Mouse (Mus musculus): ENCODE measurements around the gene Gm21958. TPM values are rescaled to one million over a fixed set of nuclear protein-coding genes. Genes with fewer than 3 reads are reported as not detected.

The Gm21958 gene
- polyA plus RNA-seq, 1 experiment from 2014 or later: not detected

GRCm38 (mm10) chr3:54693056-54693415 is 21.1 kb downstream of the Gm21958 start:
- no peaks in the 10 kb centered on the region for H3K27me3 ChIP-seq (ENCODE audit: control insufficient read depth, insufficient read depth, low read length)
- H3K36me3 ChIP-seq (replicated peaks; ENCODE audit: control insufficient read depth, insufficient read depth): peaks cover 27% of the 10 kb centered on the region
- H3K4me2 ChIP-seq (replicated peaks): peak overlapping the region; percentile 63
- peak overlapping the region; percentile 78 for H3K27ac ChIP-seq
- under 1% methylated on average over 8 of the region's 8 CpGs for WGBS
- H3K9me3 ChIP-seq (ENCODE audit: control insufficient read depth, low read length): no peaks in the 10 kb centered on the region
- no peak for DNase-seq (ENCODE audit: low spot score)
- peak overlapping the region; percentile 65 for H3K9ac ChIP-seq
- no peaks in the 10 kb centered on the region for H3K4me1 ChIP-seq (replicated peaks; ENCODE audit: control insufficient read depth, insufficient read depth, low read length)
- no peak for ATAC-seq (ENCODE audit: low FRiP score)
- peak overlapping the region; percentile 71 for H3K4me3 ChIP-seq (replicated peaks; ENCODE audit: low read length)

DNA sequence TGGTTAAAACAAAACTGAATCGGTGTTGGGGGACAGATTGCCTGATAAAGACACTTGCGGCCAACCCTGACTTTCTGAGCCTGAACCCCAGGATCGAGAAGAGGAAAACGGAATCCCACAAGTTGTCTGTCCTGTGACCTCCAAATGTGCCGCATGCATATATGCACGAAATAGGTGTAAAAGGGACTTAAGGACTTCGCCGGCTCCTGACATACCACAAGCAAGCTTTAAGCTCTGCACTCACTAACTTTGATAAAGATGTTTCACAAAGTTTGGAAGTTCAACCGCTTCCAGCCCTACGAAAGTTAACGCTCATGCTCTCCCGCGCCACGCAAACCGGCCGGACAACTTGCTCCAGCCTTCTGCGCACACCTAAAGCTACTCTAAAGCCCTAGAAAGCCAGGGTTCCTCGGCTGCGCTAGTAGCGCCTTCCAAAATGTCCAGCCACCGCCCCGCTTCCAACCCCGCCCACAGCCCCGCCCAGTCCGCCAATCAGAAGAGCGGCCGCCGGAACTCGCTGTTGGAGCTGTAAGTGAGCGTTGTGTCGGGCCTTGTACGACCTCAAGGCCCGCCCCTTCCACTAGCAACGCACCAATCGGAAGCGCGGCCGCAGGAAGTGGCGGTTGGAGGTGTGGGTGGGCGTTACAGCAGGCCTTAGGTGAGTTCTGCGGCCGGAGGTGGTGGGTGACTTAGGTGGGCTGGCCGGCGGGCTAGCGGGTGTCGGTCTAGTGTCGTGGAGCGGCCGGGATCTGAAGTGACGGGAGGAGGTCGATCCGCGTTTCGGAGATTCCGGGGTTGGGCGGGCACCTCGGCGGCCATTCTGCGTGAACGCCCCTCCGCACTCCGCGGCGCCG is 21.7 kb downstream of the Gm21958 start, which contains the start of gene Supt20:
Gene Supt20, plus strand, starts transcription at position 606 of the 854 bp plus-strand sequence.
- ATAC-seq (ENCODE audit: low FRiP score): peak; percentile 99

GRCm38 (mm10) chr3:54689091-54689490 is 25.1 kb downstream of the Gm21958 start:
- no peak overlapping the region for H3K4me2 ChIP-seq (replicated peaks)
- DNase-seq (ENCODE audit: low spot score): peak; percentile 52

More for the DNA sequence above, 21.7 kb downstream of the Gm21958 start, which contains the start of gene Supt20:
- DNase-seq (ENCODE audit: low spot score): peak; percentile 91
- Histone ChIP-seq H3K4me1 (replicated peaks; ENCODE audit: control insufficient read depth, insufficient read depth, low read length) (no peaks in the 10 kb centered on the region), H3K4me3 (replicated peaks; ENCODE audit: low read length) (peak within 1 kb of the TSS; percentile 71), H3K27ac (peak within 1 kb of the TSS; percentile 78), H3K36me3 (replicated peaks; ENCODE audit: control insufficient read depth, insufficient read depth) (peaks cover 22% of the 10 kb centered on the region), H3K4me2 (replicated peaks) (peak within 1 kb of the TSS; percentile 68), H3K9me3 (ENCODE audit: control insufficient read depth, low read length) (no peaks in the 10 kb centered on the region), H3K27me3 (ENCODE audit: control insufficient read depth, insufficient read depth, low read length) (no peaks in the 10 kb centered on the region), H3K9ac (peak within 1 kb of the TSS; percentile 65)
- 1% methylated on average over 65 of the region's 65 CpGs for WGBS

DNA sequence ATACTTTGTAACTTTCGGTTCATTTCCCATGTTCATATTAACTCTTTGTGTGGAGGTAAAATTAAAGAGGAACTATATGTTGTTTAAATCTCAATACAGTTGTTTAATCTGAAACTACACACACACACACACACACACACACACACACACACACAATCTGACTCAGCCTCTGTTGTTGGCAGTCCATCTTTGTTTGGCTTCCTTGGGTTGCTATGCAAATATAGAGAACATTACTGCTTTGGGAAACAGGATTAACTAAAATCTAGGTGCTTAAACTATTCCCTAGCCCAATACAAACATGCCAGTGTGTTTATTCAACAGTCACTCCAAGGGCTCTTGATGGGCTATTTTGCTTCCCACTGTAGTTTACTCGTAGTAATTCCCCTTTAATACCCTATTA is 26.9 kb downstream of the Gm21958 start:
- Histone ChIP-seq H3K4me1 (replicated peaks; ENCODE audit: control insufficient read depth, insufficient read depth, low read length) (no peaks in the 10 kb centered on the region), H3K36me3 (replicated peaks; ENCODE audit: control insufficient read depth, insufficient read depth) (no peaks in the 10 kb centered on the region), H3K4me3 (replicated peaks; ENCODE audit: low read length) (no peak overlapping the region), H3K27me3 (ENCODE audit: control insufficient read depth, insufficient read depth, low read length) (no peaks in the 10 kb centered on the region), H3K27ac (no peak overlapping the region), H3K9ac (no peak overlapping the region), H3K9me3 (ENCODE audit: control insufficient read depth, low read length) (no peaks in the 10 kb centered on the region), H3K4me2 (replicated peaks) (no peak overlapping the region)
- no peak for ATAC-seq (ENCODE audit: low FRiP score)
- DNase-seq (ENCODE audit: low spot score): no peak
- WGBS: 81% methylated on average over 2 of the region's 2 CpGs

More at GRCm38 (mm10) chr3:54689091-54689490, 25.1 kb downstream of the Gm21958 start:
- Histone ChIP-seq H3K4me3 (replicated peaks; ENCODE audit: low read length) (no peak overlapping the region), H3K9ac (no peak overlapping the region), H3K27ac (no peak overlapping the region), H3K36me3 (replicated peaks; ENCODE audit: control insufficient read depth, insufficient read depth) (no peaks in the 10 kb centered on the region), H3K4me1 (replicated peaks; ENCODE audit: control insufficient read depth, insufficient read depth, low read length) (no peaks in the 10 kb centered on the region), H3K9me3 (ENCODE audit: control insufficient read depth, low read length) (no peaks in the 10 kb centered on the region), H3K27me3 (ENCODE audit: control insufficient read depth, insufficient read depth, low read length) (no peaks in the 10 kb centered on the region)
- no peak for ATAC-seq (ENCODE audit: low FRiP score)
- WGBS: 55% methylated on average over 2 of the region's 2 CpGs

DNA sequence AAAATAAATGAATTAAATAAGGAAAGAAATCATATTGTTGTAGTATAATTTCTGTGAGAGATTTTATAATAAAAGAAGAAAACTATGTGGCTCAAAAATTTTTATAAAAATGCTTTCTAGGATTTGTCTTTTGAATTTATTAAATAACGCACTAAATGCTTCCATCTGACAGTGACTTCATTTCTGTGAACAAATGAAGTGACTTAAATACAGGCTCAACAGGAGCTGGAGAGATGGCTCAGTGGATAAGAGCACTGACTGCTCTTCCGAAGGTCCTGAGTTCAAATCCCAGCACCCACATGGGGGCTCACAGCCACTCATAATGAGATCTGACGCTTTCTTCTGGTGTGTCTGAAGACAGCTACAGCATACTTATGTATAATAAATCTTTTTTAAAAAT is 29.0 kb downstream of the Gm21958 start:
- H3K4me3 ChIP-seq (replicated peaks; ENCODE audit: low read length): no peak overlapping the region
- H3K9me3 ChIP-seq (ENCODE audit: control insufficient read depth, low read length): no peaks in the 10 kb centered on the region
- DNase-seq (ENCODE audit: low spot score) (no peak), ATAC-seq (ENCODE audit: low FRiP score) (no peak)
- H3K27ac ChIP-seq: no peak overlapping the region
- WGBS: 96% methylated on average over 3 of the region's 3 CpGs
- H3K27me3 ChIP-seq (ENCODE audit: control insufficient read depth, insufficient read depth, low read length): no peaks in the 10 kb centered on the region
- no peak overlapping the region for H3K4me2 ChIP-seq (replicated peaks)
- no peak overlapping the region for H3K9ac ChIP-seq
- H3K4me1 ChIP-seq (replicated peaks; ENCODE audit: control insufficient read depth, insufficient read depth, low read length): no peaks in the 10 kb centered on the region
- no peaks in the 10 kb centered on the region for H3K36me3 ChIP-seq (replicated peaks; ENCODE audit: control insufficient read depth, insufficient read depth)

GRCm38 (mm10) chr3:54681310-54682204 is 32.6 kb downstream of the Gm21958 start:
- Histone ChIP-seq H3K9ac (no peak overlapping the region), H3K4me3 (replicated peaks; ENCODE audit: low read length) (no peak overlapping the region), H3K9me3 (ENCODE audit: control insufficient read depth, low read length) (no peaks in the 10 kb centered on the region), H3K36me3 (replicated peaks; ENCODE audit: control insufficient read depth, insufficient read depth) (no peaks in the 10 kb centered on the region), H3K4me1 (replicated peaks; ENCODE audit: control insufficient read depth, insufficient read depth, low read length) (no peaks in the 10 kb centered on the region), H3K4me2 (replicated peaks) (no peak overlapping the region), H3K27ac (no peak overlapping the region), H3K27me3 (ENCODE audit: control insufficient read depth, insufficient read depth, low read length) (no peaks in the 10 kb centered on the region)
- 78% methylated on average over 6 of the region's 6 CpGs for WGBS
- DNase-seq (ENCODE audit: low spot score) (no peak), ATAC-seq (ENCODE audit: low FRiP score) (no peak)

- Histone ChIP-seq H3K27me3 (ENCODE audit: control insufficient read depth, insufficient read depth, low read length) (no peaks in the 10 kb centered on the region), H3K4me1 (replicated peaks; ENCODE audit: control insufficient read depth, insufficient read depth, low read length) (no peaks in the 10 kb centered on the region), H3K9me3 (ENCODE audit: control insufficient read depth, low read length) (no peaks in the 10 kb centered on the region), H3K4me2 (replicated peaks) (no peak overlapping the region), H3K36me3 (replicated peaks; ENCODE audit: control insufficient read depth, insufficient read depth) (no peaks in the 10 kb centered on the region), H3K27ac (no peak overlapping the region), H3K4me3 (replicated peaks; ENCODE audit: low read length) (no peak overlapping the region), H3K9ac (no peak overlapping the region)
- ATAC-seq (ENCODE audit: low FRiP score) (no peak), DNase-seq (ENCODE audit: low spot score) (no peak)
- WGBS: 78% methylated on average over 2 of the region's 2 CpGs
These were observed 37.3 kb downstream of the Gm21958 start for GRCm38 (mm10) chr3:54676818-54677217.

DNA sequence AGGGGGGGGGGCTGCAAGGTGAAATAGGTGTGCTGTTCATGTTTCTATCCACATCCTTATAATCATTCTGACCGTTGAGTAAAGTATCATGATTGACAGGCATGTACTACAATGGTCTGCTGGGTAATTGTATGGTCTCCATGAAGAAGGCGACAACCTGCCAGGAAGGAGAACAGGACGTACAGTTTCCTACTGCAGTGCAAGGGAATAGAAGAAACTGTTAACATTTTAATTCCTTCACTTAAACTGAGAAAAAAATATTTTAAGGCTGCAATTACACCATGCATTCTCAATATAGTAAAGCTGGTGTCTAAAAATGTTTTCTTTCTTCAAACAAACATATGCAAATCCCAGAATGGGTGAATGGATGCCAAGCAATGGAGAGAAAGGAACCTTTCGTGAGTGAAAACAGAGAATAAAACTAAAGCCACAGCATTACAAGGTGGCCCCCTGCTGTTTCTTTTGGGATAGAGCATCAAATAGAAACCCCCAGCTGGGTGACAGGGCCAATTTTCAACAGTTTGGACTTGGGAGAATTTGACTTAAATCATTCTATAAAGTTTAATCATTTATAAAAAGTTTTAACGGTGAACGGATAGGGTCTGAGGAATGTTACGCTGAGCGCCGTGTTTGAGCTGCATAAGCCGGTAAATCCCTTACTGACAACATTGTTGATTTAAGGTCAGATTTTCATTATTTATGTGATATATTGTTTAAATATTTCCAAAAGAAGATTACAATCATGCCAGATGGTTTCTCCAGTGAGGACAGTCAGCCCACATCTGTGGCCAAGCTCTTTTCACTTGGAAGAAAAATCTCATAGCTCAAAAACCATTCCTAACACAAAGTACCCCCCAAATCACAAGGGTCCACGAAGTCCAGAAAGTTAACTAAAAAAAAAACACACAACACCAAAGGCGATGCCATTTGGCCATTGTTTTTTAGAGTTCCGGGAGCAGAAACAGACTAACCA is 41.3 kb downstream of the Gm21958 start:
- ATAC-seq (ENCODE audit: low FRiP score) (no peak), DNase-seq (ENCODE audit: low spot score) (peak; percentile 83)
- Histone ChIP-seq H3K9ac (no peak overlapping the region), H3K4me2 (replicated peaks) (no peak overlapping the region), H3K27me3 (ENCODE audit: control insufficient read depth, insufficient read depth, low read length) (no peaks in the 10 kb centered on the region), H3K4me1 (replicated peaks; ENCODE audit: control insufficient read depth, insufficient read depth, low read length) (no peaks in the 10 kb centered on the region), H3K9me3 (ENCODE audit: control insufficient read depth, low read length) (no peaks in the 10 kb centered on the region), H3K36me3 (replicated peaks; ENCODE audit: control insufficient read depth, insufficient read depth) (no peaks in the 10 kb centered on the region), H3K4me3 (replicated peaks; ENCODE audit: low read length) (no peak overlapping the region), H3K27ac (no peak overlapping the region)
- WGBS: 68% methylated on average over 13 of the region's 13 CpGs
